Mouse (Mus musculus) liver, embryonic 15.5 days (tissue): ENCODE results near the gene N4bp1. TPM values are rescaled to one million over a fixed set of nuclear protein-coding genes. Genes with fewer than 3 reads are reported as not detected.

Experiments used
- ATAC-seq: fragments of 200-750 bp; cut with Nextera tagmentation; 2 replicates; pipeline ENCODE4 v1.8.0; 2017; ENCODE audit warnings: moderate number of reproducible peaks, mild to moderate bottlenecking, moderate library complexity; ENCODE audit not compliant: insufficient read depth
- H3K27ac ChIP-seq: fragments of 300-500 bp; sonication (generic); replicated peaks from 2 replicates; pipeline ENCODE4 v1.5.1; 2015; ENCODE audit warnings: mild to moderate bottlenecking, inconsistent platforms
- H3K27me3 ChIP-seq: fragments of 300-500 bp; sonication (generic); 2 replicates; pipeline ENCODE4 v1.6.1; 2015; ENCODE audit warnings: mild to moderate bottlenecking, inconsistent platforms
- H3K36me3 ChIP-seq: fragments of 300-500 bp; sonication (generic); replicated peaks from 2 replicates; pipeline ENCODE4 v1.6.1; 2015; ENCODE audit warnings: moderate library complexity, mild to moderate bottlenecking, inconsistent platforms
- H3K4me1 ChIP-seq: fragments of 300-500 bp; sonication (generic); replicated peaks from 2 replicates; pipeline ENCODE4 v1.6.1; 2015; ENCODE audit warnings: inconsistent platforms
- H3K4me2 ChIP-seq: fragments of 300-500 bp; sonication (generic); 2 replicates; pipeline ENCODE4 v1.6.1; 2015; ENCODE audit warnings: moderate library complexity, mild to moderate bottlenecking, inconsistent platforms
- H3K4me3 ChIP-seq: fragments of 300-500 bp; sonication (generic); replicated peaks from 2 replicates; pipeline ENCODE4 v1.5.1; 2015; ENCODE audit warnings: mild to moderate bottlenecking, inconsistent platforms
- H3K9ac ChIP-seq: fragments of 300-500 bp; sonication (generic); 2 replicates; pipeline ENCODE4 v1.6.1; 2015; ENCODE audit warnings: moderate library complexity, mild to moderate bottlenecking, inconsistent platforms
- H3K9me3 ChIP-seq: fragments of 300-500 bp; sonication (generic); replicated peaks from 2 replicates; pipeline ENCODE4 v1.6.1; 2016; ENCODE audit warnings: inconsistent platforms
- WGBS: fragments of 180-500 bp; shearing (Covaris S2); methylation state at CpG from one replicate; pipeline ENCODE4 v1.1.7; 2015; ENCODE audit warnings: mixed read lengths; ENCODE audit not compliant: insufficient replicate concordance; 5-methylcytosine and 5-hydroxymethylcytosine counted together
- polyA plus RNA-seq: library from polyadenylated mRNA; unstranded; fragments of >200 nt; fragmentation: Nextera tagmentation; extraction: Ambion mirVana; gene quantifications from 2 replicates; pipeline ENCODE4 v1.2.1, GENCODE M21; 2015

N4bp1 gene
- polyA plus RNA-seq, 1 experiment from 2014 or later = 2.3 TPM

GRCm38 (mm10) chr8:86895390-86895789, 10.3 kb upstream of the N4bp1 start:
- no peak overlapping the region for H3K4me2 ChIP-seq
- no peak overlapping the region for H3K4me3 ChIP-seq
- H3K9me3 ChIP-seq = no peaks in the 10 kb centered on the region
- WGBS = 64% methylated on average over 4 of the region's 4 CpGs
- ATAC-seq = no peak
- no peak overlapping the region for H3K9ac ChIP-seq
- H3K4me1 ChIP-seq = peaks cover 13% of the 10 kb centered on the region
- no peaks in the 10 kb centered on the region for H3K27me3 ChIP-seq
- H3K27ac ChIP-seq = no peak overlapping the region
- H3K36me3 ChIP-seq = no peaks in the 10 kb centered on the region

- WGBS = 66% methylated on average over 6 of the region's 6 CpGs
- no peaks in the 10 kb centered on the region for H3K9me3 ChIP-seq
Measured at GRCm38 (mm10) chr8:86894194-86894761, 9.2 kb upstream of the N4bp1 start.

GRCm38 (mm10) chr8:86893554-86893953, 8.5 kb upstream of the N4bp1 start:
- H3K9me3 ChIP-seq = no peaks in the 10 kb centered on the region
- H3K27me3 ChIP-seq = no peaks in the 10 kb centered on the region
- no peak overlapping the region for H3K9ac ChIP-seq
- peaks cover 14% of the 10 kb centered on the region for H3K4me1 ChIP-seq
- WGBS = 63% methylated on average over 4 of the region's 4 CpGs
- no peaks in the 10 kb centered on the region for H3K36me3 ChIP-seq
- H3K27ac ChIP-seq = no peak overlapping the region
- ATAC-seq = no peak
- H3K4me2 ChIP-seq = no peak overlapping the region
- H3K4me3 ChIP-seq = no peak overlapping the region

More at GRCm38 (mm10) chr8:86894194-86894761, 9.2 kb upstream of the N4bp1 start:
- H3K36me3 ChIP-seq = no peaks in the 10 kb centered on the region
- H3K4me2 ChIP-seq = no peak overlapping the region
- H3K4me1 ChIP-seq = peaks cover 15% of the 10 kb centered on the region
- no peaks in the 10 kb centered on the region for H3K27me3 ChIP-seq
- H3K27ac ChIP-seq = no peak overlapping the region
- H3K4me3 ChIP-seq = no peak overlapping the region
- no peak overlapping the region for H3K9ac ChIP-seq
- no peak for ATAC-seq

GRCm38 (mm10) chr8:86891533-86891932, 6.5 kb upstream of the N4bp1 start:
- Histone ChIP-seq H3K4me3 (no peak overlapping the region), H3K36me3 (no peaks in the 10 kb centered on the region), H3K27ac (no peak overlapping the region), H3K9ac (no peak overlapping the region), H3K4me1 (peaks cover 13% of the 10 kb centered on the region), H3K27me3 (no peaks in the 10 kb centered on the region; the same call in 1 of the 2 replicates), H3K4me2 (no peak overlapping the region), H3K9me3 (no peaks in the 10 kb centered on the region)
- WGBS = 28% methylated on average over 1 of the region's 1 CpGs
- no peak for ATAC-seq

GRCm38 (mm10) chr8:86888058-86888939, 3.2 kb upstream of the N4bp1 start:
- no peaks in the 10 kb centered on the region for H3K9me3 ChIP-seq
- no peak overlapping the region for H3K9ac ChIP-seq
- no peaks in the 10 kb centered on the region for H3K36me3 ChIP-seq
- ATAC-seq = peak; percentile 22; the same call in 1 of the 2 replicates
- H3K27ac ChIP-seq = peak overlapping the region; percentile 68
- 13% methylated on average over 11 of the region's 11 CpGs for WGBS
- no peak overlapping the region for H3K4me3 ChIP-seq
- H3K4me1 ChIP-seq = peaks cover 25% of the 10 kb centered on the region
- H3K4me2 ChIP-seq = peak overlapping the region; percentile 11; the same call in 1 of the 2 replicates
- no peaks in the 10 kb centered on the region; the same call in 1 of the 2 replicates for H3K27me3 ChIP-seq

- H3K36me3 ChIP-seq = 0 out of 2 replicates have a peak, but pooled peaks cover 6% of the 10 kb centered on the region
- H3K9me3 ChIP-seq = no peaks in the 10 kb centered on the region
- peaks cover 55% of the 10 kb centered on the region for H3K4me1 ChIP-seq
- H3K4me2 ChIP-seq = peak overlapping the region; percentile 88
- peak overlapping the region; percentile 93 for H3K4me3 ChIP-seq
- peak overlapping the region; percentile 76 for H3K9ac ChIP-seq
- WGBS = 2% methylated on average over 16 of the region's 16 CpGs
- ATAC-seq = no peak
- H3K27me3 ChIP-seq = no peaks in the 10 kb centered on the region; the same call in 1 of the 2 replicates
- H3K27ac ChIP-seq = peak overlapping the region; percentile 82
Measured at GRCm38 (mm10) chr8:86884067-86884466, 991 bp downstream of the N4bp1 start.

- H3K4me3 ChIP-seq = peak overlapping the region; percentile 93
- 71% methylated on average over 11 of the region's 11 CpGs for WGBS
- no peaks in the 10 kb centered on the region for H3K9me3 ChIP-seq
- peaks cover 50% of the 10 kb centered on the region for H3K4me1 ChIP-seq
- no peak overlapping the region for H3K9ac ChIP-seq
- H3K36me3 ChIP-seq = 0 out of 2 replicates have a peak, but pooled peaks cover 6% of the 10 kb centered on the region
- peak overlapping the region; percentile 88 for H3K4me2 ChIP-seq
- no peak overlapping the region for H3K27ac ChIP-seq
- ATAC-seq = no peak
- H3K27me3 ChIP-seq = no peaks in the 10 kb centered on the region; the same call in 1 of the 2 replicates
Measured at GRCm38 (mm10) chr8:86882568-86883478, 2.2 kb downstream of the N4bp1 start.

GRCm38 (mm10) chr8:86881951-86882350, 3.1 kb downstream of the N4bp1 start:
- Histone ChIP-seq H3K36me3 (0 out of 2 replicates have a peak, but pooled peaks cover 6% of the 10 kb centered on the region), H3K4me3 (no peak overlapping the region), H3K27me3 (no peaks in the 10 kb centered on the region; the same call in 1 of the 2 replicates), H3K27ac (no peak overlapping the region), H3K9ac (no peak overlapping the region), H3K4me1 (peaks cover 48% of the 10 kb centered on the region), H3K9me3 (no peaks in the 10 kb centered on the region), H3K4me2 (no peak overlapping the region; the same call in 1 of the 2 replicates)
- ATAC-seq = no peak
- WGBS = 68% methylated on average over 9 of the region's 9 CpGs

GRCm38 (mm10) chr8:86881068-86881609, 3.9 kb downstream of the N4bp1 start:
- Histone ChIP-seq H3K4me3 (no peak overlapping the region), H3K27me3 (no peaks in the 10 kb centered on the region), H3K4me1 (peaks cover 54% of the 10 kb centered on the region), H3K27ac (no peak overlapping the region), H3K9ac (no peak overlapping the region), H3K4me2 (no peak overlapping the region), H3K36me3 (0 out of 2 replicates have a peak, but pooled peaks cover 6% of the 10 kb centered on the region), H3K9me3 (no peaks in the 10 kb centered on the region)
- no peak for ATAC-seq
- 52% methylated on average over 11 of the region's 11 CpGs for WGBS

- no peak for ATAC-seq
- H3K27ac ChIP-seq = no peak overlapping the region
- no peak overlapping the region for H3K9ac ChIP-seq
- H3K4me2 ChIP-seq = no peak overlapping the region
- peaks cover 61% of the 10 kb centered on the region for H3K4me1 ChIP-seq
- no peaks in the 10 kb centered on the region for H3K27me3 ChIP-seq
- no peak overlapping the region for H3K4me3 ChIP-seq
- 61% methylated on average over 2 of the region's 2 CpGs for WGBS
- H3K36me3 ChIP-seq = 0 out of 2 replicates have a peak, but pooled peaks cover 6% of the 10 kb centered on the region
- H3K9me3 ChIP-seq = no peaks in the 10 kb centered on the region
Measured at GRCm38 (mm10) chr8:86876831-86877230, 8.2 kb downstream of the N4bp1 start.
